Mouse (Mus musculus) liver, adult 2 months (tissue): ENCODE data around the gene Timp2.

Experiments
- CTCF ChIP-seq: fragments of 200-500 bp; IDR thresholded peaks from 2 replicates; pipeline ENCODE4 v1.5.1; 2011; ENCODE audit warnings: low read depth, low read length, control low read depth
- POLR2A ChIP-seq: fragments of 200-500 bp; IDR thresholded peaks from 2 replicates; pipeline ENCODE4 v1.6.1; 2011; ENCODE audit warnings: low read length, control low read depth; ENCODE audit not compliant: insufficient read depth; ENCODE audit errors: extremely low read depth

- no peak for TF ChIP-seq CTCF
- no peak for TF ChIP-seq POLR2A
Observed at GRCm38 (mm10) chr11:118259580-118259979, 96.0 kb downstream of the Timp2 start.
